Mouse (Mus musculus): Measurements from ENCODE around the gene Prickle1.

- TF ChIP-seq MXI1 (IDR thresholded peaks at IDR 0.05; ENCODE audit: low read depth, low read length) (no peak), POLR2A (IDR thresholded peaks at IDR 0.05; ENCODE audit: low read depth, low read length) (no peak), E2F4 (IDR thresholded peaks at IDR 0.05; ENCODE audit: insufficient replicate concordance, low read depth, low read length) (no peak), CTCF (conservative IDR thresholded peaks at IDR 0.05 in 1 of 2, IDR thresholded peaks at IDR 0.05 in 1 of 2; ENCODE audit: low read depth in 2 of 2, low read length in 2 of 2) (no peak)
Observed at GRCm38 (mm10) chr15:93510690-93511336, 84.9 kb downstream of the Prickle1 start.
